Mouse (Mus musculus): ENCODE measurements around the gene Iqcn.

Gene Iqcn

GRCm38 (mm10) chr8:70699116-70699833, 4.0 kb upstream of the Iqcn start:
- in situ Hi-C loops (cut with MboI; ENCODE audit: low sequenced_read_pairs): no loop called here

- in situ Hi-C loops (cut with MboI; ENCODE audit: low sequenced_read_pairs): no loop called here
These were observed 3.3 kb upstream of the Iqcn start for GRCm38 (mm10) chr8:70699834-70700554.

GRCm38 (mm10) chr8:70700555-70700922, 2.7 kb upstream of the Iqcn start:
- in situ Hi-C loops (cut with MboI; ENCODE audit: low sequenced_read_pairs): no loop called here

GRCm38 (mm10) chr8:70701048-70701981, 1.9 kb upstream of the Iqcn start:
- in situ Hi-C loops (cut with MboI; ENCODE audit: low sequenced_read_pairs): no loop called here

- in situ Hi-C loops (cut with MboI; ENCODE audit: low sequenced_read_pairs): no loop called here
These were observed 1.0 kb upstream of the Iqcn start for GRCm38 (mm10) chr8:70701982-70702841.

- in situ Hi-C loops (cut with MboI; ENCODE audit: low sequenced_read_pairs): no loop called here
These were observed 445 bp upstream of the Iqcn start for GRCm38 (mm10) chr8:70702842-70703182.

GRCm38 (mm10) chr8:70708281-70708680, 5.0 kb downstream of the Iqcn start:
- in situ Hi-C loops (cut with MboI; ENCODE audit: low sequenced_read_pairs): no loop called here

GRCm38 (mm10) chr8:70709794-70710193, 6.5 kb downstream of the Iqcn start:
- in situ Hi-C loops (cut with MboI; ENCODE audit: low sequenced_read_pairs): loop anchor here (5.0 to 10.0 kb wide), 2 partner anchors 38 to 135 kb away; no protein-coding TSS in a partner anchor

GRCm38 (mm10) chr8:70710296-70710695, 7.0 kb downstream of the Iqcn start:
- in situ Hi-C loops (cut with MboI; ENCODE audit: low sequenced_read_pairs): loop anchor here (5.0 to 10.0 kb wide), 2 partner anchors 37 to 135 kb away; no protein-coding TSS in a partner anchor

- in situ Hi-C loops (cut with MboI; ENCODE audit: low sequenced_read_pairs): loop anchor here (5.0 to 10.0 kb wide), 2 partner anchors 36 to 134 kb away; no protein-coding TSS in a partner anchor
These were observed 7.8 kb downstream of the Iqcn start for GRCm38 (mm10) chr8:70711041-70711440.

- in situ Hi-C loops (cut with MboI; ENCODE audit: low sequenced_read_pairs): loop anchor here (5.0 to 10.0 kb wide), 2 partner anchors 33 to 131 kb away; no protein-coding TSS in a partner anchor
These were observed 10.7 kb downstream of the Iqcn start for GRCm38 (mm10) chr8:70713991-70714390.

- in situ Hi-C loops (cut with MboI; ENCODE audit: low sequenced_read_pairs): loop anchor here (10.0 kb wide), 1 partner anchor 130 kb away; no protein-coding TSS in a partner anchor
These were observed 11.8 kb downstream of the Iqcn start for GRCm38 (mm10) chr8:70715086-70715485.

- in situ Hi-C loops (cut with MboI; ENCODE audit: low sequenced_read_pairs): loop anchor here (10.0 kb wide), 1 partner anchor 128 kb away; no protein-coding TSS in a partner anchor
These were observed 13.5 kb downstream of the Iqcn start for GRCm38 (mm10) chr8:70716521-70717400.

- in situ Hi-C loops (cut with MboI; ENCODE audit: low sequenced_read_pairs): loop anchor here (10.0 kb wide), 1 partner anchor 127 kb away; no protein-coding TSS in a partner anchor
These were observed 15.0 kb downstream of the Iqcn start, which contains the start of gene Gm3336 for GRCm38 (mm10) chr8:70718297-70718696. Gene Gm3336, plus strand, starts transcription at chr8:70718543.

GRCm38 (mm10) chr8:70719796-70720270, 16.6 kb downstream of the Iqcn start:
- in situ Hi-C loops (cut with MboI; ENCODE audit: low sequenced_read_pairs): loop anchor here (10.0 kb wide), 1 partner anchor 125 kb away; no protein-coding TSS in a partner anchor

GRCm38 (mm10) chr8:70720739-70721138, 17.5 kb downstream of the Iqcn start:
- in situ Hi-C loops (cut with MboI; ENCODE audit: low sequenced_read_pairs): no loop called here

GRCm38 (mm10) chr8:70721601-70722000, 18.3 kb downstream of the Iqcn start:
- in situ Hi-C loops (cut with MboI; ENCODE audit: low sequenced_read_pairs): no loop called here

- in situ Hi-C loops (cut with MboI; ENCODE audit: low sequenced_read_pairs): no loop called here
These were observed 20.4 kb downstream of the Iqcn start, which contains the start of gene Pde4c for GRCm38 (mm10) chr8:70723486-70724210. Gene Pde4c, plus strand, starts transcription at chr8:70723720.

Data from CH12F3 (cell line).